Comparison of ENCODE assay signal across 28 mouse cellular contexts in genomic region chrX:143338156-143338555, GRCm38 (mm10). TPM values are rescaled to one million over a fixed set of nuclear protein-coding genes. Genes with fewer than 3 reads are reported as not detected.
DNase-seq lines count a peak whose midpoint lies in the region; ATAC-seq and TF ChIP-seq lines count a peak whose summit lies in the region.
"Had no signal": no experiment of that assay in that cellular context is flagged by ENCODE, and none has a peak within 500 bp of the region (broad histone marks: within the 10 kb centered on the region; RNA-seq: fewer than 3 reads in every experiment).

No protein-coding gene starts in this region.

- H3K36me3 ChIP-seq in embryonic facial prominence, embryonic 14.5 days (ENCODE audit: control insufficient read depth, insufficient read depth, low read length), result no peaks in the 10 kb centered on the region
- H3K36me3 ChIP-seq in embryonic facial prominence, embryonic 10.5 days (replicated peaks), result no peaks in the 10 kb centered on the region
- no peaks in the 10 kb centered on the region for H3K36me3 ChIP-seq in midbrain, embryonic 14.5 days (ENCODE audit: control insufficient read depth, insufficient read depth, low read length)
- no peaks in the 10 kb centered on the region for H3K36me3 ChIP-seq in midbrain, embryonic 11.5 days (ENCODE audit: control insufficient read depth, insufficient read depth, low read length)
- H3K36me3 ChIP-seq in liver, embryonic 12.5 days, result no peaks in the 10 kb centered on the region
- H3K36me3 ChIP-seq: embryonic facial prominence, embryonic 13.5 days; forebrain, embryonic 10.5 days; hindbrain, embryonic 12.5 days had no signal

- WGBS in embryonic facial prominence, embryonic 14.5 days, result 30% methylated on average over 4 of the region's 4 CpGs
- WGBS in embryonic facial prominence, embryonic 10.5 days, result 28% methylated on average over 4 of the region's 4 CpGs
- 34% methylated on average over 4 of the region's 4 CpGs for WGBS in midbrain, embryonic 14.5 days
- 38% methylated on average over 4 of the region's 4 CpGs for WGBS in midbrain, embryonic 11.5 days
- 50% methylated on average over 4 of the region's 4 CpGs for WGBS in liver, embryonic 12.5 days (ENCODE audit: insufficient replicate concordance)

- ATAC-seq in embryonic facial prominence, embryonic 14.5 days (ENCODE audit: low read depth), result no peak
- no peak for ATAC-seq in midbrain, embryonic 14.5 days (ENCODE audit: low FRiP score, low TSS enrichment)
- ATAC-seq in midbrain, embryonic 11.5 days (ENCODE audit: low FRiP score), result no peak
- ATAC-seq in liver, embryonic 12.5 days, result no peak
- ATAC-seq: CD4-positive, CD25-positive, alpha-beta regulatory T cell, adult 4 months; forebrain, embryonic 13.5 days; hindbrain, embryonic 16.5 days; inflammation-experienced regulatory T-cells, adult 6 months; intestine, embryonic 16.5 days had no signal

- no peaks in the 10 kb centered on the region for H3K9me3 ChIP-seq in embryonic facial prominence, embryonic 14.5 days (ENCODE audit: control insufficient read depth, low read length)
- no peaks in the 10 kb centered on the region for H3K9me3 ChIP-seq in embryonic facial prominence, embryonic 10.5 days
- no peaks in the 10 kb centered on the region for H3K9me3 ChIP-seq in midbrain, embryonic 14.5 days (ENCODE audit: control insufficient read depth, low read length)
- H3K9me3 ChIP-seq in midbrain, embryonic 11.5 days (ENCODE audit: control insufficient read depth, low read length), result no peaks in the 10 kb centered on the region
- H3K9me3 ChIP-seq in liver, embryonic 12.5 days (replicated peaks), result no peaks in the 10 kb centered on the region
- H3K9me3 ChIP-seq: embryonic facial prominence, embryonic 13.5 days; forebrain, embryonic 10.5 days; forebrain, embryonic 13.5 days; hindbrain, embryonic 12.5 days had no signal

- H3K4me3 ChIP-seq in embryonic facial prominence, embryonic 14.5 days (ENCODE audit: low read depth, low read length), result no peak overlapping the region
- no peak overlapping the region for H3K4me3 ChIP-seq in embryonic facial prominence, embryonic 10.5 days
- no peak overlapping the region for H3K4me3 ChIP-seq in midbrain, embryonic 14.5 days (replicated peaks; ENCODE audit: low read depth, low read length)
- no peak overlapping the region for H3K4me3 ChIP-seq in midbrain, embryonic 11.5 days (ENCODE audit: low read depth, low read length)
- no peak overlapping the region for H3K4me3 ChIP-seq in liver, embryonic 12.5 days
- H3K4me3 ChIP-seq: embryonic facial prominence, embryonic 13.5 days; forebrain, embryonic 10.5 days; forebrain, embryonic 13.5 days; heart, adult 2 months; hindbrain, embryonic 12.5 days had no signal

- TF ChIP-seq CTCF in brain, embryonic 14.5 days (IDR thresholded peaks at IDR 0.05; ENCODE audit: borderline replicate concordance, extremely low read depth, insufficient read depth, insufficient read length), result no peak

- no peaks in the 10 kb centered on the region for H3K4me1 ChIP-seq in embryonic facial prominence, embryonic 14.5 days (ENCODE audit: control insufficient read depth, insufficient read depth, low read length)
- no peaks in the 10 kb centered on the region for H3K4me1 ChIP-seq in embryonic facial prominence, embryonic 10.5 days
- H3K4me1 ChIP-seq in midbrain, embryonic 14.5 days (ENCODE audit: control insufficient read depth, insufficient read depth, low read length), result no peaks in the 10 kb centered on the region
- no peaks in the 10 kb centered on the region for H3K4me1 ChIP-seq in midbrain, embryonic 11.5 days (ENCODE audit: control insufficient read depth, insufficient read depth, low read length)
- H3K4me1 ChIP-seq in liver, embryonic 12.5 days, result no peaks in the 10 kb centered on the region
- H3K4me1 ChIP-seq: embryonic facial prominence, embryonic 13.5 days; hindbrain, embryonic 12.5 days had no signal

- H3K27ac ChIP-seq in embryonic facial prominence, embryonic 14.5 days (replicated peaks; ENCODE audit: low read depth, low read length), result no peak overlapping the region
- H3K27ac ChIP-seq in embryonic facial prominence, embryonic 10.5 days (replicated peaks), result no peak overlapping the region
- no peak overlapping the region for H3K27ac ChIP-seq in midbrain, embryonic 14.5 days (replicated peaks; ENCODE audit: low read depth, low read length)
- H3K27ac ChIP-seq in midbrain, embryonic 11.5 days (ENCODE audit: low read depth, low read length), result no peak overlapping the region
- H3K27ac ChIP-seq in liver, embryonic 12.5 days, result no peak overlapping the region
- H3K27ac ChIP-seq: embryonic facial prominence, embryonic 13.5 days; forebrain, embryonic 10.5 days; forebrain, embryonic 13.5 days; heart, adult 2 months; hindbrain, embryonic 12.5 days had no signal

- no peak overlapping the region for H3K9ac ChIP-seq in embryonic facial prominence, embryonic 14.5 days (ENCODE audit: low read depth, low read length)
- no peak overlapping the region for H3K9ac ChIP-seq in midbrain, embryonic 14.5 days (replicated peaks; ENCODE audit: low read length)
- H3K9ac ChIP-seq in midbrain, embryonic 11.5 days (ENCODE audit: low read length), result no peak overlapping the region
- H3K9ac ChIP-seq in liver, embryonic 12.5 days, result no peak overlapping the region
- H3K9ac ChIP-seq: embryonic facial prominence, embryonic 13.5 days; forebrain, embryonic 13.5 days; hindbrain, embryonic 12.5 days had no signal

- TF ChIP-seq POLR2A in brain, embryonic 14.5 days (IDR thresholded peaks at IDR 0.05; ENCODE audit: borderline replicate concordance, extremely low read depth, insufficient read depth, insufficient read length, poor library complexity, severe bottlenecking), result no peak

- H3K4me2 ChIP-seq in embryonic facial prominence, embryonic 14.5 days (ENCODE audit: low read depth, low read length), result no peak overlapping the region
- H3K4me2 ChIP-seq in midbrain, embryonic 14.5 days (ENCODE audit: low read length), result no peak overlapping the region
- no peak overlapping the region for H3K4me2 ChIP-seq in midbrain, embryonic 11.5 days
- H3K4me2 ChIP-seq in liver, embryonic 12.5 days, result no peak overlapping the region
- H3K4me2 ChIP-seq: embryonic facial prominence, embryonic 13.5 days; forebrain, embryonic 13.5 days; heart, embryonic 11.5 days; hindbrain, embryonic 12.5 days had no signal

- DNase-seq in embryonic facial prominence, embryonic 14.5 days (ENCODE audit: low spot score), result peak; percentile 12
- no peak for DNase-seq in embryonic facial prominence, embryonic 10.5 days (ENCODE audit: low spot score)
- peak; percentile 8 for DNase-seq in midbrain, embryonic 14.5 days
- no peak for DNase-seq in midbrain, embryonic 11.5 days (ENCODE audit: low spot score, missing footprints)
- DNase-seq in brain, embryonic 14.5 days (ENCODE audit: low read depth), result peak; percentile 51
- peak; percentile 50 for DNase-seq in retina, postnatal 1 day
- DNase-seq in heart, adult 9 months (ENCODE audit: low spot score in 2 of 2), result no peak
- DNase-seq: adrenal gland, adult 2 months; adrenal gland, postnatal 14 days; cerebellum, adult 11-12 months; cerebellum, adult 8-10 months; cerebellum, postnatal 10 days; cerebellum, postnatal 36 days; gastrocnemius, postnatal 10 days; gastrocnemius, postnatal 36 days; heart, adult 2 months; kidney, adult 18-20 months had no signal

- peaks cover 26% of the 10 kb centered on the region for H3K27me3 ChIP-seq in embryonic facial prominence, embryonic 14.5 days (replicated peaks; ENCODE audit: control insufficient read depth, insufficient read depth, low read length)
- H3K27me3 ChIP-seq in embryonic facial prominence, embryonic 10.5 days (replicated peaks; ENCODE audit: low read depth, poor library complexity, severe bottlenecking), result peaks cover 92% of the 10 kb centered on the region
- H3K27me3 ChIP-seq in midbrain, embryonic 14.5 days (ENCODE audit: control insufficient read depth, insufficient read depth, low read length), result no peaks in the 10 kb centered on the region
- H3K27me3 ChIP-seq in midbrain, embryonic 11.5 days (ENCODE audit: control insufficient read depth, insufficient read depth, low read length), result peaks cover 9% of the 10 kb centered on the region
- H3K27me3 ChIP-seq in liver, embryonic 12.5 days (replicated peaks), result peaks cover 5% of the 10 kb centered on the region; the same call in 1 of the 2 replicates

RNA-seq across cellular contexts. Expression of gene Chrdl1, which starts 55.9 kb away (rescaled TPM):
- polyA plus RNA-seq in embryonic facial prominence, embryonic 14.5 days (2014; fragmentation: Nextera tagmentation; extraction: Ambion mirVana), result 26.0 and 29.7 TPM in 2 replicates
- polyA plus RNA-seq in embryonic facial prominence, embryonic 10.5 days (2016; fragmentation: Nextera tagmentation; extraction: Ambion mirVana), result 4.8 and 5.2 TPM in 2 replicates
- 2.7 and 6.9 TPM in 2 replicates for polyA plus RNA-seq in midbrain, embryonic 14.5 days (2014; fragmentation: Nextera tagmentation; extraction: Ambion mirVana)
- 4.9 and 6.0 TPM in 2 replicates for polyA plus RNA-seq in midbrain, embryonic 11.5 days (2014; fragmentation: Nextera tagmentation; extraction: Ambion mirVana)
- 1.9 and 3.8 TPM in 2 replicates for polyA plus RNA-seq in brain, embryonic 14.5 days (2012; rRNA removed)
- polyA plus RNA-seq in liver, embryonic 12.5 days (2016; fragmentation: Nextera tagmentation; extraction: Ambion mirVana), result 0.62 and 0.71 TPM in 2 replicates
- polyA plus RNA-seq: C2C12; CD4-positive, CD25-positive, alpha-beta regulatory T cell, adult 4 months; inflammation-experienced regulatory T-cells, adult 6 months had no signal

Comparison
In these comparisons a context has a peak if more than half of its experiments do, and no peak if none do; other contexts are left out.
1. DNase-seq: peak in embryonic facial prominence, embryonic 14.5 days (single experiment), midbrain, embryonic 14.5 days (single experiment), brain, embryonic 14.5 days (single experiment) and retina, postnatal 1 day (single experiment); none in embryonic facial prominence, embryonic 10.5 days (single experiment), midbrain, embryonic 11.5 days (single experiment) and heart, adult 9 months (0 of 2).